Mouse (Mus musculus): ENCODE measurements around the gene Gm1043. TPM values are rescaled to one million over a fixed set of nuclear protein-coding genes. Genes with fewer than 3 reads are reported as not detected.

The Gm1043 gene
- polyA plus RNA-seq, 1 experiment from 2014 or later = not detected

GRCm38 (mm10) chr5:37102056-37102455, 16.9 kb downstream of the Gm1043 start:
- Histone ChIP-seq H3K27ac (no peak overlapping the region), H3K9me3 (replicated peaks; ENCODE audit: low read length) (no peaks in the 10 kb centered on the region), H3K36me3 (ENCODE audit: insufficient read depth, low read length) (no peaks in the 10 kb centered on the region), H3K4me1 (replicated peaks; ENCODE audit: insufficient read depth, low read length) (no peaks in the 10 kb centered on the region), H3K9ac (ENCODE audit: low read depth, low read length) (no peak overlapping the region), H3K4me3 (replicated peaks; ENCODE audit: low read depth, low read length) (no peak overlapping the region), H3K27me3 (ENCODE audit: insufficient read depth, low read length) (no peaks in the 10 kb centered on the region), H3K4me2 (ENCODE audit: low read length) (no peak overlapping the region)
- DNase-seq (ENCODE audit: low spot score) = peak; percentile 30
- TF ChIP-seq CTCF (IDR thresholded peaks at IDR 0.05; ENCODE audit: low read depth) = no peak
- WGBS = 31% methylated on average over 6 of the region's 6 CpGs
- no peak for ATAC-seq (replicated peaks; ENCODE audit: low FRiP score, low read depth)

- DNase-seq (ENCODE audit: low spot score) = no peak
- no peak overlapping the region for H3K4me3 ChIP-seq (replicated peaks; ENCODE audit: low read depth, low read length)
- no peak overlapping the region for H3K4me2 ChIP-seq (ENCODE audit: low read length)
- TF ChIP-seq CTCF (IDR thresholded peaks at IDR 0.05; ENCODE audit: low read depth) = no peak
- H3K9me3 ChIP-seq (replicated peaks; ENCODE audit: low read length) = no peaks in the 10 kb centered on the region
- WGBS = 63% methylated on average over 23 of the region's 23 CpGs
- H3K36me3 ChIP-seq (ENCODE audit: insufficient read depth, low read length) = no peaks in the 10 kb centered on the region
- H3K27me3 ChIP-seq (ENCODE audit: insufficient read depth, low read length) = no peaks in the 10 kb centered on the region
- H3K27ac ChIP-seq = no peak overlapping the region
- H3K4me1 ChIP-seq (replicated peaks; ENCODE audit: insufficient read depth, low read length) = no peaks in the 10 kb centered on the region
- no peak for ATAC-seq (replicated peaks; ENCODE audit: low FRiP score, low read depth)
- no peak overlapping the region for H3K9ac ChIP-seq (ENCODE audit: low read depth, low read length)
Observed at GRCm38 (mm10) chr5:37105531-37106456, 20.6 kb downstream of the Gm1043 start.

- no peak for TF ChIP-seq CTCF (IDR thresholded peaks at IDR 0.05; ENCODE audit: low read depth)
- H3K36me3 ChIP-seq (ENCODE audit: insufficient read depth, low read length) = no peaks in the 10 kb centered on the region
- H3K9ac ChIP-seq (ENCODE audit: low read depth, low read length) = no peak overlapping the region
- H3K27me3 ChIP-seq (ENCODE audit: insufficient read depth, low read length) = no peaks in the 10 kb centered on the region
- DNase-seq (ENCODE audit: low spot score) (no peak), ATAC-seq (replicated peaks; ENCODE audit: low FRiP score, low read depth) (no peak)
- H3K4me2 ChIP-seq (ENCODE audit: low read length) = no peak overlapping the region
- H3K4me1 ChIP-seq (replicated peaks; ENCODE audit: insufficient read depth, low read length) = no peaks in the 10 kb centered on the region
- H3K27ac ChIP-seq = no peak overlapping the region
- 90% methylated on average over 5 of the region's 5 CpGs for WGBS
- H3K4me3 ChIP-seq (replicated peaks; ENCODE audit: low read depth, low read length) = no peak overlapping the region
- no peaks in the 10 kb centered on the region for H3K9me3 ChIP-seq (replicated peaks; ENCODE audit: low read length)
Observed at GRCm38 (mm10) chr5:37107111-37107510, 21.9 kb downstream of the Gm1043 start.

GRCm38 (mm10) chr5:37107611-37108010, 22.4 kb downstream of the Gm1043 start:
- Histone ChIP-seq H3K4me2 (ENCODE audit: low read length) (no peak overlapping the region), H3K9me3 (replicated peaks; ENCODE audit: low read length) (no peaks in the 10 kb centered on the region), H3K4me1 (replicated peaks; ENCODE audit: insufficient read depth, low read length) (no peaks in the 10 kb centered on the region), H3K4me3 (replicated peaks; ENCODE audit: low read depth, low read length) (no peak overlapping the region), H3K27me3 (ENCODE audit: insufficient read depth, low read length) (no peaks in the 10 kb centered on the region), H3K9ac (ENCODE audit: low read depth, low read length) (no peak overlapping the region), H3K36me3 (ENCODE audit: insufficient read depth, low read length) (no peaks in the 10 kb centered on the region), H3K27ac (no peak overlapping the region)
- WGBS = 80% methylated on average over 6 of the region's 6 CpGs
- no peak for DNase-seq (ENCODE audit: low spot score)
- TF ChIP-seq CTCF (IDR thresholded peaks at IDR 0.05; ENCODE audit: low read depth) = no peak
- ATAC-seq (replicated peaks; ENCODE audit: low FRiP score, low read depth) = no peak

GRCm38 (mm10) chr5:37109280-37109849, 24.2 kb downstream of the Gm1043 start:
- no peak overlapping the region for H3K4me2 ChIP-seq (ENCODE audit: low read length)
- ATAC-seq (replicated peaks; ENCODE audit: low FRiP score, low read depth) (no peak), DNase-seq (ENCODE audit: low spot score) (peak; percentile 69)
- no peak overlapping the region for H3K27ac ChIP-seq
- no peak overlapping the region for H3K4me3 ChIP-seq (replicated peaks; ENCODE audit: low read depth, low read length)
- H3K9ac ChIP-seq (ENCODE audit: low read depth, low read length) = no peak overlapping the region
- peak; percentile 79 for TF ChIP-seq CTCF (IDR thresholded peaks at IDR 0.05; ENCODE audit: low read depth)
- WGBS = 32% methylated on average over 6 of the region's 6 CpGs
- no peaks in the 10 kb centered on the region for H3K4me1 ChIP-seq (replicated peaks; ENCODE audit: insufficient read depth, low read length)
- no peaks in the 10 kb centered on the region for H3K36me3 ChIP-seq (ENCODE audit: insufficient read depth, low read length)
- H3K27me3 ChIP-seq (ENCODE audit: insufficient read depth, low read length) = no peaks in the 10 kb centered on the region
- H3K9me3 ChIP-seq (replicated peaks; ENCODE audit: low read length) = no peaks in the 10 kb centered on the region

- Histone ChIP-seq H3K36me3 (ENCODE audit: insufficient read depth, low read length) (no peaks in the 10 kb centered on the region), H3K4me2 (ENCODE audit: low read length) (no peak overlapping the region), H3K27ac (no peak overlapping the region), H3K4me3 (replicated peaks; ENCODE audit: low read depth, low read length) (no peak overlapping the region), H3K9me3 (replicated peaks; ENCODE audit: low read length) (no peaks in the 10 kb centered on the region), H3K4me1 (replicated peaks; ENCODE audit: insufficient read depth, low read length) (no peaks in the 10 kb centered on the region), H3K9ac (ENCODE audit: low read depth, low read length) (no peak overlapping the region), H3K27me3 (ENCODE audit: insufficient read depth, low read length) (no peaks in the 10 kb centered on the region)
- no peak for ATAC-seq (replicated peaks; ENCODE audit: low FRiP score, low read depth)
- no peak for TF ChIP-seq CTCF (IDR thresholded peaks at IDR 0.05; ENCODE audit: low read depth)
- 59% methylated on average over 7 of the region's 7 CpGs for WGBS
- DNase-seq (ENCODE audit: low spot score) = no peak
Observed at GRCm38 (mm10) chr5:37112389-37112788, 27.2 kb downstream of the Gm1043 start.

Data from kidney, postnatal 0 days (tissue).